Mouse (Mus musculus) embryonic facial prominence, embryonic 14.5 days (tissue): ENCODE measurements at regions not wholly inside any gene's neighbourhood (a gene's known extent, or its start where the extent isn't known, plus 50 kb on each side); places are given as distances from the start of the nearest gene placed in this dataset.
"Not testable (repeated sequence)": the region's sequence is repeated elsewhere in the genome, so short reads cannot be mapped to it uniquely, and the experiment has no call there.

Experiments used
- ATAC-seq: fragments of 200-750 bp; cut with Nextera tagmentation; 2 replicates; pipeline ENCODE4 v1.8.0; 2017; ENCODE audit warnings: low read depth, moderate number of reproducible peaks, moderate TSS enrichment
- DNase-seq: peaks from one replicate; pipeline ENCODE4 v3.0.0-alpha.2; 2015; ENCODE audit warnings: low spot score
- H3K27ac ChIP-seq: fragments of 300-500 bp; sonication (generic); replicated peaks from 2 replicates; pipeline ENCODE4 v1.5.1; 2014; ENCODE audit warnings: low read depth, mild to moderate bottlenecking, low read length, moderate library complexity
- H3K27me3 ChIP-seq: fragments of 300-500 bp; sonication (generic); replicated peaks from 2 replicates; pipeline ENCODE4 v1.6.1; 2014; ENCODE audit warnings: low read length; ENCODE audit not compliant: control insufficient read depth, insufficient read depth
- H3K36me3 ChIP-seq: fragments of 300-500 bp; sonication (generic); 2 replicates; pipeline ENCODE4 v1.6.1; 2014; ENCODE audit warnings: low read length, mixed read lengths; ENCODE audit not compliant: control insufficient read depth, insufficient read depth
- H3K4me1 ChIP-seq: fragments of 300-500 bp; sonication (generic); 2 replicates; pipeline ENCODE4 v1.6.1; 2014; ENCODE audit warnings: antibody characterized with exemption, low read length; ENCODE audit not compliant: control insufficient read depth, insufficient read depth
- H3K4me2 ChIP-seq: fragments of 300-500 bp; sonication (generic); 2 replicates; pipeline ENCODE4 v1.6.1; 2014; ENCODE audit warnings: low read depth, mild to moderate bottlenecking, low read length, moderate library complexity, mixed read lengths
- H3K4me3 ChIP-seq: fragments of 300-500 bp; sonication (generic); 2 replicates; pipeline ENCODE4 v1.5.1; 2014; ENCODE audit warnings: low read depth, mild to moderate bottlenecking, low read length
- H3K9ac ChIP-seq: fragments of 300-500 bp; sonication (generic); 2 replicates; pipeline ENCODE4 v1.6.1; 2014; ENCODE audit warnings: low read depth, mild to moderate bottlenecking, low read length, moderate library complexity, mixed read lengths
- H3K9me3 ChIP-seq: fragments of 300-500 bp; sonication (generic); 2 replicates; pipeline ENCODE4 v1.6.1; 2016; ENCODE audit warnings: low read length; ENCODE audit not compliant: control insufficient read depth
- WGBS: fragments of 180-500 bp; shearing (Covaris S2); extraction: QIAGEN DNeasy Blood & Tissue Kit; methylation state at CpG from one replicate; pipeline ENCODE4 v1.1.7; 2014; 5-methylcytosine and 5-hydroxymethylcytosine counted together

- ATAC-seq (no peak; the same call in 1 of the 2 replicates), DNase-seq (no peak)
- Histone ChIP-seq H3K4me1 (no peaks in the 10 kb centered on the region), H3K27me3 (no peaks in the 10 kb centered on the region), H3K4me3 (no peak overlapping the region), H3K4me2 (no peak overlapping the region), H3K9me3 (no peaks in the 10 kb centered on the region), H3K36me3 (no peaks in the 10 kb centered on the region), H3K9ac (no peak overlapping the region), H3K27ac (no peak overlapping the region)
- 54% methylated on average over 8 of the region's 8 CpGs for WGBS
Measured at GRCm38 (mm10) chr2:22029022-22029803, 198.1 kb upstream of the Myo3a start.

GRCm38 (mm10) chr2:22029804-22030194 is 197.5 kb upstream of the Myo3a start:
- no peak overlapping the region for H3K4me3 ChIP-seq
- no peak overlapping the region for H3K4me2 ChIP-seq
- no peaks in the 10 kb centered on the region for H3K27me3 ChIP-seq
- WGBS = 81% methylated on average over 5 of the region's 5 CpGs
- H3K36me3 ChIP-seq = no peaks in the 10 kb centered on the region
- H3K9me3 ChIP-seq = no peaks in the 10 kb centered on the region
- no peak overlapping the region for H3K9ac ChIP-seq
- H3K4me1 ChIP-seq = no peaks in the 10 kb centered on the region
- no peak overlapping the region for H3K27ac ChIP-seq
- DNase-seq (no peak), ATAC-seq (no peak)

- Histone ChIP-seq H3K27ac (no peak overlapping the region), H3K9ac (no peak overlapping the region), H3K27me3 (no peaks in the 10 kb centered on the region), H3K36me3 (no peaks in the 10 kb centered on the region), H3K9me3 (no peaks in the 10 kb centered on the region), H3K4me2 (no peak overlapping the region), H3K4me3 (no peak overlapping the region), H3K4me1 (no peaks in the 10 kb centered on the region)
- 68% methylated on average over 2 of the region's 2 CpGs for WGBS
- ATAC-seq (peak; percentile 68; the same call in 1 of the 2 replicates), DNase-seq (peak; percentile 35)
Measured at GRCm38 (mm10) chr2:22036841-22037240, 190.5 kb upstream of the Myo3a start.

GRCm38 (mm10) chr2:22038780-22039179 is 188.5 kb upstream of the Myo3a start:
- Histone ChIP-seq H3K9ac (no peak overlapping the region), H3K9me3 (no peaks in the 10 kb centered on the region), H3K4me1 (no peaks in the 10 kb centered on the region), H3K4me3 (no peak overlapping the region), H3K27me3 (no peaks in the 10 kb centered on the region), H3K4me2 (no peak overlapping the region), H3K27ac (no peak overlapping the region), H3K36me3 (no peaks in the 10 kb centered on the region)
- DNase-seq (no peak), ATAC-seq (no peak)
- WGBS = 33% methylated on average over 2 of the region's 2 CpGs

- ATAC-seq, H3K36me3 ChIP-seq, H3K4me2 ChIP-seq, DNase-seq, H3K9ac ChIP-seq, H3K4me3 ChIP-seq, H3K4me1 ChIP-seq, H3K27ac ChIP-seq, H3K9me3 ChIP-seq, H3K27me3 ChIP-seq: not testable (repeated sequence)
- WGBS = 80% methylated on average over 6 of the region's 6 CpGs
Measured at GRCm38 (mm10) chr2:22043937-22044336, 183.4 kb upstream of the Myo3a start.

GRCm38 (mm10) chr2:22044949-22045348 is 182.4 kb upstream of the Myo3a start:
- Histone ChIP-seq H3K36me3 (no peaks in the 10 kb centered on the region), H3K4me2 (no peak overlapping the region), H3K4me1 (no peaks in the 10 kb centered on the region), H3K9ac (no peak overlapping the region), H3K4me3 (no peak overlapping the region), H3K27me3 (no peaks in the 10 kb centered on the region), H3K27ac (no peak overlapping the region), H3K9me3 (no peaks in the 10 kb centered on the region)
- DNase-seq (no peak), ATAC-seq (no peak)
- 61% methylated on average over 2 of the region's 2 CpGs for WGBS

- H3K36me3 ChIP-seq = no peaks in the 10 kb centered on the region
- H3K4me1 ChIP-seq = no peaks in the 10 kb centered on the region
- H3K4me3 ChIP-seq = no peak overlapping the region
- no peak overlapping the region for H3K27ac ChIP-seq
- no peak overlapping the region for H3K4me2 ChIP-seq
- WGBS = 71% methylated on average over 3 of the region's 3 CpGs
- no peak for ATAC-seq
- no peaks in the 10 kb centered on the region for H3K27me3 ChIP-seq
- H3K9ac ChIP-seq = no peak overlapping the region
- no peak for DNase-seq
- no peaks in the 10 kb centered on the region for H3K9me3 ChIP-seq
Measured at GRCm38 (mm10) chr2:22047465-22047864, 179.8 kb upstream of the Myo3a start.

GRCm38 (mm10) chr2:22066535-22066934 is 160.8 kb upstream of the Myo3a start:
- Histone ChIP-seq H3K27me3 (no peaks in the 10 kb centered on the region), H3K4me1 (no peaks in the 10 kb centered on the region), H3K9me3 (no peaks in the 10 kb centered on the region), H3K4me3 (no peak overlapping the region), H3K9ac (no peak overlapping the region), H3K4me2 (no peak overlapping the region), H3K27ac (no peak overlapping the region), H3K36me3 (no peaks in the 10 kb centered on the region)
- peak; percentile 37; the same call in 1 of the 2 replicates for ATAC-seq
- peak; percentile 4 for DNase-seq
- 92% methylated on average over 5 of the region's 5 CpGs for WGBS

- Histone ChIP-seq H3K4me1 (no peaks in the 10 kb centered on the region), H3K27ac (no peak overlapping the region), H3K9me3 (no peaks in the 10 kb centered on the region), H3K36me3 (no peaks in the 10 kb centered on the region), H3K27me3 (no peaks in the 10 kb centered on the region), H3K4me3 (no peak overlapping the region), H3K9ac (no peak overlapping the region), H3K4me2 (no peak overlapping the region)
- DNase-seq = no peak
- ATAC-seq = no peak
- 85% methylated on average over 2 of the region's 2 CpGs for WGBS
Measured at GRCm38 (mm10) chr2:22096848-22097247, 130.5 kb upstream of the Myo3a start.
